Mouse (Mus musculus): ENCODE data around the gene Cep104.
A peak's percentile ranks its signal among the peaks of the same experiment; 100 is the strongest.

The Cep104 gene

GRCm38 (mm10) chr4:153974431-153975291, at the start of gene Cep104, which contains the start of gene Dffb:
Gene Cep104, plus strand, starts transcription at chr4:153975194.
Gene Dffb, minus strand, starts transcription at chr4:153975126.
- peak; percentile 89 for DNase-seq (ENCODE audit: low read depth, low spot score)

DNA sequence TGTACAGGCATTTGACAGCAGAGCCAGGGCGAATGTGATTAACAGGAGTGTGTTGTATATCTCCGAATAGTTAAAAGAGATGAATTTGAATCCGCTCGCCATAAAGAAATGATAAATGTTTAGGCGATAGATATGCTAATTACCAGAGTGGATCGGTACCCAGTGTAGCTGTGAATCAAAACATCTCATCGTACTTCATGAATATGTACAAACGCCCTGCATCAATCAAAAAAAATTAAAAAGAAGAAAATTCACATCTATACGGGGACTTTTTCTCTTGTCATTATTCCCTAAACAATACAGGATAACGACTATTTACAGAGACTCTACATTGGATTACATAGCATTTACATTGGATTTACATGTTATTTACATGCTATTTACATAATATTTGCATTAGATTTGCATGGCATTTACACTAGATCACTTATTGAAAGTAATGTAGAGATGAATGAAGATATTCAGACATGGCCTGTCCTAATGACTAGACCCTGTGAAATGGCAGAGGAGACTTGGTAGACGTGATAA, 46.2 kb upstream of the Cep104 start:
- no peak for DNase-seq (ENCODE audit: low read depth, low spot score)

- DNase-seq (ENCODE audit: low read depth, low spot score): no peak
These were observed 45.6 kb upstream of the Cep104 start for GRCm38 (mm10) chr4:153929425-153929824.

DNA sequence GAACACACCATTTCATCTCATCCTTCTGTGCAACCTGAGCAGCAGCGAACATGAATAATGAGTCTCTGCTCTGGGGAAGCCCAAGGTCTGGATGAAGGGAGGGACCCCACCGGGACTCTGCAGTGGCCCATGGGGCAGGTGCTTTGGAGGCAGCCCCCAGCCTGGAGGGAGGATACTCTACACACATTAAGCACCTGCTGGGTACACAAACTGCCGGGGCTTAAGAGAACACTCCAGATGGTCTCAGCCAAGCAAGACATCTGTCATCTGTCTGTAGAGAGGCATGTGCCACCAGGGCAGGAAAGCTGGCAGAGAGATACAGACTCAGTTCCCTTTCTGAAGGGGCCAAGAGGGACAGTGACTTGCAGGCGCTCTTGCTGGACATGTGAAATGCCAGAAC, 45.1 kb upstream of the Cep104 start:
- DNase-seq (ENCODE audit: low read depth, low spot score): no peak

- DNase-seq (ENCODE audit: low read depth, low spot score): no peak
These were observed 31.8 kb upstream of the Cep104 start for GRCm38 (mm10) chr4:153943243-153943642.

DNA sequence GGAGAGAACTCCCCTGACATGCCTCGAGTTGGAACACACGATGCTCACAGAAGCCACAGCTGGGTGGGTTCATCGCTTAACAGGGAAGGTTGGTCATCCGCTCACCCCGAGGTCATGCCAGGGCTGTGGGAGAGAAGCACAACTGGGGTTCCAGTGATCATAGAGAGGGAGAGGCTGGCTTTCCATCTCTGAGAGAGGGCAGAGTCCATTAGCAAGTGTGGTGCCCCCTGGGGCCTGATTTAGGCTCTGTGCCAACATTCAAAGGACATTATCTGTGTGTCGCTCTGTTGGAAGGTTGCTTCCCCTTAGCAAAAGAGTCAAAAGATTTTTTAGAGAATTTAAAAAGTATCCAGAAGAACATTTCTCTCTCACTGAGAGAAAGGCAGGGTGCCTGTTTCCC, 30.7 kb upstream of the Cep104 start:
- DNase-seq (ENCODE audit: low read depth, low spot score): no peak

- no peak for DNase-seq (ENCODE audit: low read depth, low spot score)
These were observed 29.3 kb upstream of the Cep104 start for GRCm38 (mm10) chr4:153945741-153946140.

DNA sequence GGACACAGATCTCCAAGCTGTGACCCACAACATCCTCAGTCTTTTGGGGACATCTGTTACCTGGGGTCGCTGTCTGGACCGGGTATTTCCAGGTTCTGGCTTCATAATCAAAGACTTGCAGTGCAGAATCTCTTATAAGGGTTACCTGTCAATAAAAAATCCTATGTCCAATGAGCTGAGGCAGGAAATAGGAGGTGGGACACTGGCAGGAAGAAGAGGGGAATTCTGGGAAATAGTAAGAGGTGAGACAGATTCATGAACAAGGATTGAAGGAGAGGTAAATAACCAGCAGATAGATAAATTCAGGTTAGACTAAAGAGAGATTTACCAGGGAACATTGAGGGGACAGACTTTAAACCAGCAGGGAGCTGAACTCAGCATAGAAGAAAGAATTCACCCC, 24.6 kb upstream of the Cep104 start:
- DNase-seq (ENCODE audit: low read depth, low spot score): no peak

GRCm38 (mm10) chr4:153951150-153951549, 23.8 kb upstream of the Cep104 start:
- DNase-seq (ENCODE audit: low read depth, low spot score): no peak

DNA sequence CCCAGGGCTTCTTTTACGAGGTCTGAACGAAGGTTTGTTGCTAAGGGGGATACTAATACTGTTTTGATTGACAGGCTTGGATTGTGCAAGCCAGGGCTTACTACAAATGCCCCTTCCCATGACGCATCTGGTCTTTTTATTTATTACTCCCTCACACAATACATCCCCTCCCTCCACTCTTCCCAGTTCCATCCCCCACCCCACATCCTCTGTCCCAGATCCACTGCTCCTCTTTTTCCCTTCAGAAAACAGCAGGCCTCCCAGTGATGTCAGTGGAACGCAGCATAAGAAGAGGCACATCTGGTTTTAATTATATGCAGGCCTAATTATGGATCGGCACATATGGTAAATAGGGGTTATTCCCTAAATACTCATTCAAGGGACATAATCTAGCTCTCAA, 23.3 kb upstream of the Cep104 start:
- no peak for DNase-seq (ENCODE audit: low read depth, low spot score)

DNA sequence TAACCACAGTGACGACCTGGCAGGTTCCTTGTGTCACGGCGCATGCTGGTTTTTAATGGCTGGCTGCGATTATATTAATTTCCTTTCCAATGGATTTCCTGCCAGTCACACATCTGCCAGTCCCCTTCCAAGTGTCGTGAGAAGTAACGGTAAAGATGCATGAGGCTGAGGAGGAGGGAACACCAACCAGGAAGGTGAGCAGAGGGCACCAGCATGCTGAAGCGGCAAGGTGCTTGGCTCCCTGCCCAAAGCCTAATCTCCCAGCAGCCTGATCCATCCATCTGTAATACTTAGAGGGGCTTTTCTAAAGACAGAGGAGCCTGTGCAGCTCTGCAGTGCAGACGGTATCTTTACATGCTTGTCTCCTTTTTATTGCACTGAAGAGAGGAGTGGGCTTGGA, 19.3 kb upstream of the Cep104 start:
- no peak for DNase-seq (ENCODE audit: low read depth, low spot score)

DNA sequence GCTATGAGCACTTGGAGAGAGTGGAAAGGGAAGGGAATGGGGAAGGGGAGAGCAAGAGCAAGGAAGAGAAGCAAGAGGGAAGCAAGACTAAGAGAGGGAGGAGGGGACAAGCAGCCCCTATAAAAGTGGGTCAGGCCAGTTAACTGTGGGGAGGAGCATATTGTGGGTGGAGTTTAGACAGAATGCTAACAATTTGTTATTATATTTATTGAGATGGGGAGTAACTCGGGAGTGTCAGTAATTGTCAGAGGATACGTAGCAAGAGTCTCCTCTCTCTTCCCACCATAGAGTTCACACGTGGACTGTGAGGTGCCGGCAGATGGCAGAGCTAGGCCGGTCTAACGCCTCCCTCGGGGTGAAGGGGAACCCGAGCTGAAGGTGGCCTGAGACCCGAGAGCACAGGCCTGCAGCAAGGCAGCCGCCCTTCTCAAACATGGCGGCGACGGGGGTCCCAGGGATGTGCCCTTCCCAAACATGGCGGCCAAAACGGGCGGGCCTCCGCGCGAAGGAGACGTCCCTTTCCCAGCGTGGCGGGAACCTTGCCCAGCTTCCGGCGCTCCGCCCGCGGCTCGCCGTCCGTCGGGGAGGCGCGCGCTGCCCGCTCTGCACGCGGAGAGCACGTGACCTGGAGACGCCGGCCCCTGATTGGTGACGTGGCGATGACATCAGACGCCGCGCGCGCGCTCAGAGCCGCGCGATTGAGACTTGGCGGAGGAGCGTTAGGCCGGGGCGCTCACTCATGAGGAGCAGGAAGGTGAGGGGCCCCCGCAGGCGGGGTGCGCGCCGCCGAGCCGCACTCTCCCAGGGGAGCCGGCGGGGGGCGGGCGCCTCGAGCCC, 18.2 kb upstream of the Cep104 start, which contains the start of gene A430005L14Rik:
Gene A430005L14Rik (plus strand): TSS at position 669 of the 837 bp plus-strand sequence.
- DNase-seq (ENCODE audit: low read depth, low spot score): peak; percentile 97

DNA sequence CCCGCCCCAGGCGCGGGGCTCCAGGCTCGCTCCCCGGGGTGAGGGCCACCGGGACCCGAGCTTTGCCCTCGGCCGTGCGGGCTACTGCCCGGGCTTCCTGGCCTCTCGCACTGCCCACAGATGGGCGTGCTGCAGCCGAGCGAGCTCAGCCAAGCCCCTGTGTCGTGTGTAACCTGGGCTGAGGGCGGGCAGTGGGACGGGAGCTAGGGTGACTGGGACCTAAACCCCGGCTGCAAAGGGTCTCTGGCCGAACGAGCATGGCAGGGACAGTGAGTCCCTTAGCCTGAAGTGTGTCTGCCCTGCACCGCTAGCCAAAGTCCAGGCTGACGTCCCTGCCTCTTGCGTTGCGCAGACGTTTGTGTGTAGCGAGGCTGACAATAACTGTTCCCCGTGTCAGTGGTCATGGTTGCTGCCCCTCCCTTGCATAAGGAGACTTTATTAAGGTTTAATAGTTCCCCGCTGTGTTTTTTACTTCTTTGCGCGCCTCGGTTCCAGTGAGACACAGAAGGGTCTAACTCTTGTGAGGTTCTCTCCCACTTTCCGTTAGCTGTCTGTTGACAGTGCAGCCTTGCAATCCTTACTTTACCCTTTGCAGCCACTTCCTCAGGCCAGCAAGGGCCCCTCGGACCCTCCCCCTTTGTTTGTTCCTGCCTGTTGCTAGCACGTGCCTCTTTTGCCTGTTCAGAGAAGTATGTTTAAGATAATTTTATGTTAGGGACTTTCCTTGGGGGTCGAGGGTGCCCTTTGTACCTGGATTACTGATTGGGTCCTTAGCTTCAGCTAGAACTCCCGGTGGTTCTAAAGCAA, 17.3 kb upstream of the Cep104 start:
- DNase-seq (ENCODE audit: low read depth, low spot score): no peak

DNA sequence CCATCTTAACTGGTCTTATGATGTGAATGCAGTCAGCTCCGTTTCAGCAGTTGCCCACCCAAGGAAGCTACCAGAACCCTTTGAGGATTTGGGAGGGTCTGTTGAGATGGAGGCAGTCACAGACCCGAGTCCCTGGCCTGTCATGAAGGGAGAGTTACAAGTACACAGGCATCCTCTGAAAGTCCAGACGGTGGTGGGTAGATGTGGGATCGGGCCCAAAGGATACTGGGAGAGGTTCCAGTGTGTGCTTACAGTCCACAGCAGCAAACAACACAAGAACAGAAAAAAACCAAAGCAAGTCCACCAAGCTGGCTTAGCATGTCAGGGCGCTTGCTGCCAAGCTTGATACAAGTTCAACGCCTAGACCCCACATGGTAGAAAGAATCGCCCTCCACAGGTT, 12.4 kb upstream of the Cep104 start:
- DNase-seq (ENCODE audit: low read depth, low spot score): no peak

GRCm38 (mm10) chr4:153966651-153967050, 8.3 kb upstream of the Cep104 start:
- DNase-seq (ENCODE audit: low read depth, low spot score): no peak

GRCm38 (mm10) chr4:153967556-153967955, 7.4 kb upstream of the Cep104 start:
- DNase-seq (ENCODE audit: low read depth, low spot score): no peak

DNA sequence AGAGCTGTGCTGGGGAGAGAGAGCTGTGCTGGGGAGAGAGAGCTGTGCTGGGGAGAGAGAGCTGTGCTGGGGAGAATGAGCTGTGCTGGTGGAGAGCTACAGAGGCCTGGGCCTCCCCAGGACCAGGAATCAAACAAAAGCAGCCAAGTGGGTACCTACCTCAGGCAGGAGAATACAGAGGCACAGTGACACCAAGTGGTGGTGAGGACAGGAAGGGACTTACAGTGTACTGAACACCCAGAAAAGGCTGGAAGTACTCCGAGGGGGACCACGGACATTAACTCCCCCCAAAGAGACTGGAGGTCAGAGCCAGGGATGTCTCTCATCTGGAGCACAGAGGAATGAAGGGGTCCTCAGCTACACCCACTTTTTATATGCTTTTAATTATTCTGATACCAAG, 6.9 kb upstream of the Cep104 start:
- no peak for DNase-seq (ENCODE audit: low read depth, low spot score)

GRCm38 (mm10) chr4:153975292-153975662, 283 bp downstream of the Cep104 start:
- DNase-seq (ENCODE audit: low read depth, low spot score): no peak

DNA sequence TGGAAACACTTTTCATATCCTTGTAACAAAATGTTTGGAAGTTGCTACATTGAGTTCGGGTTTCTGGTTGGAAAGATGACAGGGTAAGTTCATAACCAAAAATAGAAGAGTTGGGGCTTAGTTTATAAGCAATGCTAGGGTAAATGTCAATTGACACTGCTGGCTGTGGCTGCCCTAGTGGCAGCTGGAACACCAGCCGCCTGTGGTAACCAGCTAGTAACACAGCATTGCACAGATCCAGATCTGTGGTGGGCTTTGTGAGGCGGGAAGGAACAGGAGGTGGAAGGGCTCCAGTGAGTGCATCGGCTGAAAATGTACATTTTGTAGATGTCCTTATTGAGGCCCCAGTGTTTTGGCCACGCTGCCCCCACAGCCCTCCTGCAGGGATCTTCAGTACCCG, 774 bp downstream of the Cep104 start:
- no peak for DNase-seq (ENCODE audit: low read depth, low spot score)

DNA sequence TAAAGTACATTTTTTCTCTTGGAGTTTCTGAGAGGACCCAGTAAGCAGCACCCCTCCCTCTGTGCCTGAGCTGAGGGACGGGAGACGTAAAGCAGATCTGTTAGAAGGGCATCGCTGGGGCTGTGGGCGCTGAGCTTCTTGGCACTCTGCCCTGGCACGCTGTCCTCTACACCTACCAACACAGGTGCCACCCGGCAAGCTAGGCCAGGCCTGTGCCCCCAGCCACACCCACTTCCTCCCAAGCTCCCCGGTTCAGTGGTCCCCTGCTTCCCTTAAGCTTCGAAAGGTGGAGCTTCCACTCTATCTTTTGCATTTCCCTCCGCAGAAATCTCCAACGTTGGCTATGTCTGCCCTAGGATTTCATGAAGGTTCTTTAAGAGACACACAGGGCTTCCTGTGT, 4.2 kb downstream of the Cep104 start:
- DNase-seq (ENCODE audit: low read depth, low spot score): no peak

DNA sequence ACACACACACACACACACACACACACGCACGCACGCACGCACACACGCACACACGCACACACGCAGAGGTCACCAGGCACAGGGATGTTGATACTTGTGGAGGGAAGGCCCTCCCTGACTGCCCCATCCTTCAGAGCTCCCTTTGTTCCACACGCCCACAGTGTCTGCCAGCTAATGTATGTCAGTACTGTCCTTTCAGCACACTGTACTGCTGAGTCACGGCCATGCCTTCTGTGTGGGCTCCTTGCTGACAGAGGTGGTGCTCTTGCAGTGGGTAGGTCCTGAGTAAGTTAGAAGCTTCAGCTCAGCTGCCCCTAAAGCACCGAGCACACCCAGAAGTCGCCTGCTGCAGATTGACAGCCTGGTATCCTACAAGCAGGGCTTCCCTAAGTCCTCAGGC, 5.5 kb downstream of the Cep104 start:
- DNase-seq (ENCODE audit: low read depth, low spot score): no peak

DNA sequence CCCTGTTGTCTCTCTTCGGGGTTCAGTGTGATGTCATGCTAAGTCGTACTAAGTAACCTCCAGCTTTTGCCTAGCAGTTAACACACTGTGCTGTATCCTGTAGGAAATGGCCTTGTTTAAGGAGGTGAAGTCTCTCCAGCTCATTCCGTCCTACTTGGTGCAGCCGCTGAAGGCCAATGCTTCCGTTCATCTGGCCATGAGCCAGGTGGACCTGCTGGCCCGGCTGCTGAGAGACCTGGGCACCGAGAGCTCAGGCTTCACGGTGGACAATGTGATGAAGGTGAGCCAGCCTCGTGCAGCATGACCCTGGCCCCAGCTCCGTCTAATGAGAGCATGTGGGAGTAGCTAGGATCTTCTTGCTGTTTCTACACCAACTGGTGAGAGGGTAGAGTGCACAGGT, 17.7 kb downstream of the Cep104 start:
- no peak for DNase-seq (ENCODE audit: low read depth, low spot score)

Measured in embryo, embryonic 11.5 days (tissue).